Mouse (Mus musculus): ENCODE measurements around the gene Ablim1.
A peak's percentile ranks its signal among the peaks of the same experiment; 100 is the strongest.

Ablim1 gene

GRCm38 (mm10) chr19:57099986-57100385 lies 214.7 kb downstream of the Ablim1 start:
- DNase-seq (ENCODE audit: low spot score), result no peak

DNA sequence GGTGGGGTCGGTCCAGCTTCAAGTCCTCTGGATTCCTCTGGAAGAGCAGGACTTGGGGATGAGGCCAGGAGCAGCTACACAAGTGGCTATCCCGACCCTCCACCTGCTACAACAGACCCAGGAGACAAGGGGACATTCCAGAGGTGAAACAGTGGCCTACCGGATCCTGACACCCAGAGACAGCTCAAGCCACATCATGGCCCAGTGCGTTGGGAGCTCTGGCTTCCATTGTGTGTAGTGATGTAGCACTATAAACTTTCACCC lies 215.7 kb downstream of the Ablim1 start:
- DNase-seq (ENCODE audit: low spot score), result no peak

- DNase-seq (ENCODE audit: low spot score), result no peak
Measured at GRCm38 (mm10) chr19:57098241-57099093, 216.3 kb downstream of the Ablim1 start.

- DNase-seq (ENCODE audit: low spot score), result no peak
Measured at GRCm38 (mm10) chr19:57095340-57095739, 219.4 kb downstream of the Ablim1 start.

- DNase-seq (ENCODE audit: low spot score), result no peak
Measured at GRCm38 (mm10) chr19:57093698-57094004, 221.1 kb downstream of the Ablim1 start.

DNA sequence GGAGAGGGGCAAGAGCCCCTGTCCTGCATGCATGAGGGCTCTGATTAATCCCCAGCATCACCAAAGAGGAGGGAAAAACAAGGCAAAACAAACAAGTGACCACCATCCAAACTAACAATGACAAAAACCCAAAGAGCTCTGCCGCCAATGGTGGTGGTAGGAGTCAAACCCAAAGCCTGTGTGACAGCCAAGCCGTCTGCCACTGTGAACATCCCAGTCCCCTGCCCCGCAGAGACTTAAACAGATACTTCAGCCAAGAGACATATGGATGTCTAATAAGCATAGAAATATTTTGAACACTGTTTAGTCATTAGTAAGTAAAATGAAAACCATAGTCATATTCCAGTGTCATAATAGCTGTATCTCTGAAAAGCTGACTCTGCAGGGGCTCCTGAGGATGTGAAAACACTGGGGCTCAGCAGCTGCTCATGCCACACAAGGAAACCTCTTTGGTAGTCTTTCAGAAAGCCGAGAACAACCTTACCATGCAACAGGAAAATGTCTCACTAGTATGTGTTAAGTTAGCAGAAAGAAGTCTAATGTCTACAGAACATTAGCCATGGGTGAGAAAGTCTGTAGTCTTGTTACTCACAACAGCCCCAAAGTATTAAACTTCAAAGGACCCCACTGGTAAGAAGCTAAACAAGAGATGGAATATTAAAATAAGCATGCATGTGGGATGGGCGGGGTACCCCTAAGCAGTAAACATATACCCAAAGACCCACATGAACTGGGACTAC lies 221.6 kb downstream of the Ablim1 start:
- no peak for DNase-seq (ENCODE audit: low spot score)

- no peak for DNase-seq (ENCODE audit: low spot score)
Measured at GRCm38 (mm10) chr19:57091278-57091677, 223.4 kb downstream of the Ablim1 start.

GRCm38 (mm10) chr19:57088804-57089369 lies 225.8 kb downstream of the Ablim1 start:
- no peak for DNase-seq (ENCODE audit: low spot score)

- no peak for DNase-seq (ENCODE audit: low spot score)
Measured at GRCm38 (mm10) chr19:57084520-57085166, 230.1 kb downstream of the Ablim1 start.

- no peak for DNase-seq (ENCODE audit: low spot score)
Measured at GRCm38 (mm10) chr19:57083887-57084286, 230.8 kb downstream of the Ablim1 start.

DNA sequence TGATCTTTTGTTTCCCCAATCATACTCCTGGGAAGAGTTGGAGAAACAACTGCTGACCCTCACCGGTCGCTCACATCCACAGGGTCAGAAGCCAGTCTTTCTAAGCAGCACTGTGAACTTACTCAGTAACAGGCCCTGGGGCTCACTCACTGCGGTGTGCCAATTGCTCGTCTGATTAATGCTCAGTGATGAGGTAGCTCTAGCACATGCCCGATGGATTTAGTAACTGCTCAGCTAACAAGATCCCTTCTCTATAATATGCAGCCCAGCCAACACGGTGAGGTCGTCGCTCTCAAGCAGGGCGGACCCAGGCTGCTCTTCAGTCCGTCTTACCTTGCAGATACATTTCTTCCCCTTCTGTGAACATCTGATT lies 231.6 kb downstream of the Ablim1 start:
- DNase-seq (ENCODE audit: low spot score), result no peak

GRCm38 (mm10) chr19:57082454-57083182 lies 232.1 kb downstream of the Ablim1 start:
- DNase-seq (ENCODE audit: low spot score), result no peak

DNA sequence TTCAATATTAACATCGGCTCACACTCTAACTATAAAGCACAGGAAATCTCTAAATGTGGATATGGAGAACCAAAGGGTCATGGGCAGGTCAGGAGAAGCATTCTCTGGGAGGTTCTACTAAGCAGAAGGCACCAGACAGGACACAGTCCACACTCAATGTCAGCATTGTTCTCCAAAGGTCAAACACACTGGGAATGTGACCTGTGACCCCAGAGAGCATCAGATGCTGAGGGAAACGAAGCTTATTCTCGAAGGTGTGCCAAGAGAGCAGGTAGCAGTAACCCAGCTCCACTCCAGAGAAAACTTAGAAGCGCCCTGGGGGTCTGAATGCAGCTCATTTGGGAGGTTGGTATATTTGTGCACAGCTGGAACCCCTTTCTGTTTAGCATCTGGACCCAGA lies 233.2 kb downstream of the Ablim1 start:
- DNase-seq (ENCODE audit: low spot score), result peak; percentile 64

- DNase-seq (ENCODE audit: low spot score), result no peak
Measured at GRCm38 (mm10) chr19:57079606-57079981, 235.1 kb downstream of the Ablim1 start.

DNA sequence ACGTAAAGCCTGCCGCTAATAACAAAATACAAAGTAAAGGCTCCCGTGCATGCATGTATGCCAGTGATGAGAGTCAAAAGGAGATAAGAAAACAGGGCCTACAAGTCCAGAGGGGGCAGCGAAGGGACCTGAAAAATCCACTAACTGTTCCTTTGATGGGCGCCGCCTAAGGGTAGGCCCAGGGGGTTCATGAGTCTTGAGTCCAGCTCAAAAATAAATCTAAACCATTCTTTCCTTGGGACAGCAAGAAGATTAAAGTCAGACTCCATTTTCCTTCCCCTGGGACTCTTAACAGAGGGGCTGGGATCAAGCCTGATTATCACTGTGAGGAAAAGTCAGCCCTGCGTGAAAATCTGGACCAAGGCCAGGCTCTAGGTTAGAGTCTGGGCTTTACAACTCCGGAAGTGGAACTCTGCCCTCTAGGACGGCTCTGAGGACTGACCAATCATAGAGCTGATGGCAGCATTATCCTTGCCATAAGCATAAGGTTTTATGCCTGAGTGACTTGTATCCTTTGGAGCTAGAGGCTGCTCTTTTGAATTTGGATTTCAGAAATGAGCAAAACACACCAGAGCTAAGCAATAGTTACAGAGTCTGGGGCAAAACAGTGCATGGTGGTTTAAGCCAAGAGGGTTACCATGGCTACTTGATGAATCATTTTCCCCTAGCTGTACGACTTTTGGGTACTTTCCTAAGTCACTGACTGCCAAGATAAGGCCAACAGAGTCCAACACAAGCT lies 235.7 kb downstream of the Ablim1 start:
- DNase-seq (ENCODE audit: low spot score), result no peak

GRCm38 (mm10) chr19:57077826-57078699 lies 236.7 kb downstream of the Ablim1 start:
- no peak for DNase-seq (ENCODE audit: low spot score)

GRCm38 (mm10) chr19:57073450-57073849 lies 241.3 kb downstream of the Ablim1 start:
- DNase-seq (ENCODE audit: low spot score), result no peak

- DNase-seq (ENCODE audit: low spot score), result no peak
Measured at GRCm38 (mm10) chr19:57072756-57073155, 242.0 kb downstream of the Ablim1 start.

GRCm38 (mm10) chr19:57067108-57067613 lies 247.6 kb downstream of the Ablim1 start:
- no peak for DNase-seq (ENCODE audit: low spot score)

DNA sequence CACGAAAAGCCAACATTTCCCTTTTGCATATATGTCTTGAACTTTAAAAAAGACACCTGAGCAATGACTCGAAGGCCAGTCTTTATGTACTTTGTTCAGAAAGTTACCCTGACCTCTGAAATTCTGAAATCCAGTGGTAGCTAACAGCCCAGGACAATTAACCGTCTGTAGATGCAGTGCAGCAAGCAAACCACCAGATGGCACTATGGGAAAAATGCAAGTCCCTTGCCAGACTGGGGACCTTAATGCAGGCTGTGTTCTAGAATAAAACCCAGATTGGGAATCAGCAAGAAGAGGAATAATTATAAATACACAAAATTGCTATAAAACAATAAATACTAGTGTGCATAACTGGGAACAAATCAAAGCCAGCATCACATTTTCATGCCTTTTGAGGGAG lies 248.4 kb downstream of the Ablim1 start:
- DNase-seq (ENCODE audit: low spot score), result peak; percentile 69

Data from embryo, embryonic 10 days (tissue).